Mouse (Mus musculus) CH12.LX (cell line): ENCODE results near the gene Commd4. TPM values are rescaled to one million over a fixed set of nuclear protein-coding genes. Genes with fewer than 3 reads are reported as not detected.

Source experiments
- DNase-seq: peaks from one replicate; pipeline ENCODE4 v3.0.0-alpha.2; 2013; ENCODE audit errors: extremely low read depth
- H3K27ac ChIP-seq: 2 replicates; pipeline ENCODE4 v1.5.1; 2012; ENCODE audit warnings: low read depth, mild to moderate bottlenecking, control low read depth, moderate library complexity; ENCODE audit not compliant: insufficient read depth
- H3K27me3 ChIP-seq: replicated peaks from 2 replicates; pipeline ENCODE3; 2012; ENCODE audit warnings: inconsistent platforms
- H3K36me3 ChIP-seq, 2 experiments: replicated peaks in 1 of 2; 2 replicates each; pipeline versions ENCODE3 to v1.6.1; 2012; ENCODE audit warnings: inconsistent platforms in 1 of 2, low read length in 1 of 2, mild to moderate bottlenecking in 1 of 2, mixed read lengths in 1 of 2, moderate library complexity in 1 of 2; ENCODE audit not compliant: control insufficient read depth in 1 of 2, insufficient read depth in 1 of 2
- H3K4me1 ChIP-seq, 2 experiments: 2 replicates each; pipeline ENCODE4 v1.6.1; 2012; ENCODE audit warnings: inconsistent platforms in 1 of 2, moderate library complexity in 1 of 2; ENCODE audit not compliant: insufficient read depth in 2 of 2, control insufficient read depth in 1 of 2
- H3K4me2 ChIP-seq: 2 replicates; pipeline ENCODE4 v1.6.1; 2012; ENCODE audit warnings: low read depth, mild to moderate bottlenecking, control low read depth; ENCODE audit not compliant: poor library complexity, insufficient read depth, severe bottlenecking
- H3K4me3 ChIP-seq, 3 experiments: fragments of 150-350 bp in 1 of 3; sonication (generic) in 1 of 3; replicated peaks in 1 of 3; 2 replicates each; pipeline versions ENCODE3 to v1.5.1; 2011 to 2012; ENCODE audit warnings: low read depth in 2 of 3, low read length in 2 of 3, mild to moderate bottlenecking in 2 of 3, moderate library complexity in 2 of 3, control low read depth in 1 of 3, improper control_type of control experiment in 1 of 3, inconsistent platforms in 1 of 3, mixed read lengths in 1 of 3; ENCODE audit not compliant: poor library complexity in 1 of 3
- H3K79me2 ChIP-seq: replicated peaks from 2 replicates; pipeline ENCODE4 v1.6.1; 2012; ENCODE audit warnings: mild to moderate bottlenecking, moderate library complexity; ENCODE audit not compliant: control insufficient read depth, poor library complexity, insufficient read depth, severe bottlenecking; ENCODE audit errors: extremely low read depth
- H3K9ac ChIP-seq: 2 replicates; pipeline ENCODE4 v1.6.1; 2012; ENCODE audit warnings: low read depth, mild to moderate bottlenecking, control low read depth, moderate library complexity; ENCODE audit not compliant: insufficient read depth
- H3K9me3 ChIP-seq: replicated peaks from 2 replicates; pipeline ENCODE3; 2012; ENCODE audit warnings: low read length, inconsistent platforms, mixed read lengths
- BHLHE40 ChIP-seq: IDR thresholded peaks from 2 replicates; pipeline ENCODE4 v1.6.1; 2011; ENCODE audit warnings: mild to moderate bottlenecking, low read depth, low read length, improper control_type of control experiment
- E2F4 ChIP-seq: IDR thresholded peaks from 2 replicates; pipeline ENCODE4 v1.6.1; 2011; ENCODE audit warnings: low read depth, low read length, improper control_type of control experiment; ENCODE audit not compliant: insufficient replicate concordance
- EP300 ChIP-seq: IDR thresholded peaks from 2 replicates; pipeline ENCODE4 v1.6.1; 2011; ENCODE audit warnings: low read length, improper control_type of control experiment
- JUN ChIP-seq: IDR thresholded peaks from 2 replicates; pipeline ENCODE4 v1.6.1; 2011; ENCODE audit warnings: low read depth, mild to moderate bottlenecking, low read length, improper control_type of control experiment, moderate library complexity; ENCODE audit not compliant: insufficient read depth
- KAT2A ChIP-seq: IDR thresholded peaks from 2 replicates; pipeline ENCODE4 v1.6.1; 2012; ENCODE audit warnings: low read length, improper control_type of control experiment, inconsistent platforms; ENCODE audit not compliant: insufficient replicate concordance
- MXI1 ChIP-seq: IDR thresholded peaks from 2 replicates; pipeline ENCODE4 v1.6.1; 2011; ENCODE audit warnings: mild to moderate bottlenecking, low read depth, low read length, improper control_type of control experiment
- NELFE ChIP-seq: IDR thresholded peaks from 2 replicates; pipeline ENCODE4 v1.6.1; 2011; ENCODE audit warnings: low read depth, low read length, improper control_type of control experiment
- SIN3A ChIP-seq: IDR thresholded peaks from 2 replicates; pipeline ENCODE4 v1.6.1; 2012; ENCODE audit warnings: low read length, improper control_type of control experiment, inconsistent platforms
- SMC3 ChIP-seq: IDR thresholded peaks from 2 replicates; pipeline ENCODE4 v1.6.1; 2011; ENCODE audit warnings: low read depth, low read length, improper control_type of control experiment
- TBP ChIP-seq: conservative IDR thresholded peaks from 2 replicates; pipeline ENCODE4 v1.6.1; 2011; ENCODE audit warnings: low read depth, low read length, improper control_type of control experiment
- ZC3H11A ChIP-seq: IDR thresholded peaks from 2 replicates; pipeline ENCODE4 v1.6.1; 2012; ENCODE audit warnings: low read depth, mild to moderate bottlenecking, inconsistent platforms, low read length, improper control_type of control experiment
- ZMIZ1 ChIP-seq: IDR thresholded peaks from 2 replicates; pipeline ENCODE4 v1.6.1; 2012; ENCODE audit warnings: low read depth, mild to moderate bottlenecking, inconsistent platforms, low read length, improper control_type of control experiment
- dilution Hi-C: fragments of 300-500 bp; cut with MboI; formaldehyde crosslinking; loops from 2 replicates; pipeline ENCODE4 v1.14.3; 2020; ENCODE audit warnings: low sequenced_read_pairs; ENCODE audit not compliant: extremely low pct_unique_long_range_greater_than_20kb, extremely low pct_ligation_motif_present
- in situ Hi-C: fragments of 300-500 bp; cut with MboI; formaldehyde crosslinking; loops from 3 replicates; pipeline ENCODE4 v1.14.3; 2019; ENCODE audit warnings: low sequenced_read_pairs, low pct_ligation_motif_present, low pct_unique_long_range_greater_than_20kb, mixed read lengths
- polyA plus RNA-seq: library from polyadenylated mRNA; unstranded; fragments of >175 nt; gene quantifications from 2 replicates; pipeline ENCODE4 v1.2.1, GENCODE M21; 2012; ENCODE audit warnings: low read depth; ENCODE audit not compliant: insufficient read length
- total RNA-seq, 2 experiments: library from RNA; depleted of rRNA; stranded (reverse); fragments of 300-350 nt in 1 of 2; fragments of >200 nt in 1 of 2; gene quantifications; 2 replicates each; pipeline ENCODE4 v1.2.3; 2012 to 2014

Commd4 gene
- total and polyA plus RNA-seq, 3 experiments = 41.8 to 106 (median 98.3) TPM

DNA sequence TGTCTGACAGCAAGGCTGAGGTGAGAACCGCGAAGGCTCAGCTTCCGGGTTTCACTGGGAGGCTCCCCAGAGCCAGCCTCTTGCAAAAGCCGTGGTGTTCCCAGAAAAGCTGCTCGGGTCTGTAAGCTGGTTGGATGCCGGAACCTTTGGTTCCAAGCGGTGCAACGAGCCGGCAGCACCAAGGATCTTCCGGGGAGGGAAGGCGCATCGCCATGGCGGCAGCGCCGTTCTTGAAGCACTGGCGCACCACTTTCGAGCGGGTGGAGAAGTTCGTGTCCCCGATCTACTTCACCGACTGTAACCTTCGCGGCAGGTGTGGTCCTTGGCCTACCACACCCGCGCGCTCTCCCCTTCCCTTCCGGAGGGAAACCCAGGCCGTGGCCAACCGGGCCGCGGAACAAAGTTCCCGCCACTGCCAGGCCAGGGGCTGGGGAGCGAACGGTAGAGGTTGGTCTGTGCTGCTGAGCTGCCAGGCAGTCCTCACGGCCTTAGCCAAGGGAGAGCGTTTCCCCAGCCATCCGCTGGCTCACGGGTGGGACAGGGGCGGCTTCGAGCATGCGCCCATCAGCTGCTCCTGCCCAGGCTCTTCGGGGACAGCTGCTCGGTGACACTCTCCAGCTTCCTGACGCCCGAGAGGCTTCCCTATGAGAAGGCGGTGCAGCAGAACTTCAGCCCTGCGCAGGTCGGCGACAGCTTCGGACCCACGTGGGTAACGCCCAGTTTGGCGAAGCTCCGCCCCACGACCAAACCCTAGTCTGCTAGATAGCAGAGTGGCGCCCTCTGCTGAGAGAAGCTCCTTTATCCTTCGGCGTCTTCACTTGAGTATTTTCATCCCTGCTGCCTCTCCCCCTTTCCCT is 27.3 kb downstream of the Commd4 start, which contains the start of gene Man2c1 (continued):
- peak; percentile 65; the same call in 1 of the 2 replicates for TF ChIP-seq E2F4

DNA sequence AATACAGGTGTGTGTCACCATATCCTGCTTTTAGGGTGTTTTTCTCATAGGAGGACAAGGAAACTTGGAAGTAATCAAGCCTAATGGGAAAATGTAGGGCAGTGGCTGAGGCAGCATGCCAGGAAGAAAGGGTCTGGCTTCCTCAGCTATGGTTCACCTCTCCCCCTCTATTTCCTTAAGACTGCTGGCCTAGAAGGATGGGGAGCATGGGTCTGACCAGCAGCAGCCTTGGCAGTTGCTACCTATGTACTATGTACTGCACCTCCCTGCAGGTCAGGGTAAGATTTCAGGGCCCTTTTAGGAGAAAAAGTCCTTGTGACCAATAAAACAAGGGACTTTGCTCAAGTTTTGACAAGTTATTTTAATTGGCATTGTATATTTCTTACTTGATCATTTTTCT is 28.5 kb downstream of the Commd4 start:
- Histone ChIP-seq H3K4me3 (peak overlapping the region in 2 of 3 experiments; percentile 83 to 88), H3K4me2 (peak overlapping the region; percentile 95), H3K27me3 (no peaks in the 10 kb centered on the region), H3K4me1 (peaks cover 2 to 17% of the 10 kb centered on the region in 2 experiments; a peak in 3 of 4 replicates), H3K9me3 (no peaks in the 10 kb centered on the region), H3K9ac (peak overlapping the region; percentile 92; the same call in 1 of the 2 replicates), H3K27ac (no peak overlapping the region), H3K79me2 (peaks cover 6% of the 10 kb centered on the region), H3K36me3 (peaks cover 33 to 67% of the 10 kb centered on the region in 2 experiments)
- no peak for DNase-seq
- in situ Hi-C loops = loop anchor here (5.0 kb wide), 2 partner anchors 72 to 237 kb away; no protein-coding TSS in a partner anchor
- TF ChIP-seq MXI1 = 0 out of 2 replicates have a peak, but pooled peaks have one; percentile 10
- no peak for TF ChIP-seq TBP
- no peak for TF ChIP-seq ZC3H11A
- TF ChIP-seq SIN3A = no peak
- TF ChIP-seq EP300 = no peak
- dilution Hi-C loops = no loop called here

DNA sequence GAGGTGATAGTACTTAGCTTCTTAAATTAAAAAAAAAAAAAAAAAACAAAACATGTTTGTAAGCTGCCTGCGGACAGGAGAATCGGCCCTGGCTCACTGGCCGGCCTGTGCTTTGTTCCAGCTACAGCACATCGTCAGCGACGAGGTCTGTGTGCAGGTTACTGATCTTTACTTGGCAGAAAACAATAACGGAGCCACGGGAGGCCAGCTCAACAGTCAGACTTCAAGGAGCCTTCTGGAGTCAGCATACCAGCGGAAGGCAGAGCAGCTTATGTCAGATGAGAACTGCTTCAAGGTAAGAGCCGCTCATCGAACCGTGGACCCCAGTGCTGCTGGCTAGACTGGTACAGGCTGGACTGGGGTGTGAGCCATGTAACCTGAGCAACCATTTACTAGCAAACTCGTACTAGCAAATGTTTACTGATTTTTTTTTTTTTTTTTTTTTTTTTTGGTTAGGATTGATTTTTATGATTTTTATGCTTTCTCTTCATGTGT is 40.8 kb downstream of the Commd4 start:
- Histone ChIP-seq H3K4me3 (no peak overlapping the region), H3K4me2 (no peak overlapping the region), H3K27me3 (no peaks in the 10 kb centered on the region), H3K9me3 (no peaks in the 10 kb centered on the region), H3K9ac (no peak overlapping the region), H3K27ac (no peak overlapping the region), H3K4me1 (peaks cover 0 to 19% of the 10 kb centered on the region in 2 experiments; a peak in 2 of 4 replicates), H3K79me2 (no peaks in the 10 kb centered on the region; the same call in 1 of the 2 replicates), H3K36me3 (peaks cover 48 to 90% of the 10 kb centered on the region in 2 experiments)
- in situ Hi-C loops = no loop called here
- no peak for DNase-seq
- dilution Hi-C loops = no loop called here
- no peak for TF ChIP-seq JUN
- no peak for TF ChIP-seq ZMIZ1
- no peak for TF ChIP-seq BHLHE40
- no peak for TF ChIP-seq KAT2A
- no peak for TF ChIP-seq NELFE
- no peak for TF ChIP-seq E2F4
- no peak for TF ChIP-seq SMC3

Other genes with a start within 250 kb of the Commd4 start
- 2.6 and 3.2 TPM in 2 replicates for gene Snx33, start 230.0 kb downstream of the Commd4 start, total RNA-seq (2012; rRNA removed)
- 1.4 and 1.7 TPM in 2 replicates for gene Snx33, start 230.0 kb downstream of the Commd4 start, total RNA-seq (2014; rRNA removed)
- gene Snx33, start 230.0 kb downstream of the Commd4 start, polyA plus RNA-seq = 2.2 and 2.6 TPM in 2 replicates
- gene Imp3, start 220.9 kb downstream of the Commd4 start, total RNA-seq (2012; rRNA removed) = 196 and 197 TPM in 2 replicates
- 134 and 165 TPM in 2 replicates for gene Imp3, start 220.9 kb downstream of the Commd4 start, total RNA-seq (2014; rRNA removed)
- 134 and 154 TPM in 2 replicates for gene Imp3, start 220.9 kb downstream of the Commd4 start, polyA plus RNA-seq
- gene Snupn, start 207.5 kb downstream of the Commd4 start, total RNA-seq (2012; rRNA removed) = 21.2 and 22.3 TPM in 2 replicates
- gene Snupn, start 207.5 kb downstream of the Commd4 start, total RNA-seq (2014; rRNA removed) = 25.1 and 27.3 TPM in 2 replicates
- 18.3 and 21.8 TPM in 2 replicates for gene Snupn, start 207.5 kb downstream of the Commd4 start, polyA plus RNA-seq
- 10.4 and 11.3 TPM in 2 replicates for gene Ptpn9, start 163.4 kb downstream of the Commd4 start, total RNA-seq (2012; rRNA removed)
- gene Ptpn9, start 163.4 kb downstream of the Commd4 start, total RNA-seq (2014; rRNA removed) = 10.4 and 10.9 TPM in 2 replicates
- gene Ptpn9, start 163.4 kb downstream of the Commd4 start, polyA plus RNA-seq = 17.7 and 21.3 TPM in 2 replicates
- 26.4 and 28.7 TPM in 2 replicates for gene Sin3a, start 86.3 kb downstream of the Commd4 start, total RNA-seq (2012; rRNA removed)
- gene Sin3a, start 86.3 kb downstream of the Commd4 start, total RNA-seq (2014; rRNA removed) = 17.7 and 23.0 TPM in 2 replicates
- 32.1 and 32.4 TPM in 2 replicates for gene Sin3a, start 86.3 kb downstream of the Commd4 start, polyA plus RNA-seq
- gene Man2c1, start 27.6 kb downstream of the Commd4 start, total RNA-seq (2012; rRNA removed) = 57.8 and 59.2 TPM in 2 replicates
- 50.4 and 58.9 TPM in 2 replicates for gene Man2c1, start 27.6 kb downstream of the Commd4 start, total RNA-seq (2014; rRNA removed)
- 60.3 and 74.7 TPM in 2 replicates for gene Man2c1, start 27.6 kb downstream of the Commd4 start, polyA plus RNA-seq
- 0.08 TPM in 1 of 2 replicates, not detected in the other for gene Neil1, start 10.0 kb downstream of the Commd4 start, total RNA-seq (2012; rRNA removed)
- gene Neil1, start 10.0 kb downstream of the Commd4 start, total RNA-seq (2014; rRNA removed) = 0.21 TPM in 1 of 2 replicates, not detected in the other
- 0.13 and 0.15 TPM in 2 replicates for gene Neil1, start 10.0 kb downstream of the Commd4 start, polyA plus RNA-seq
- gene Trcg1, start 78.2 kb upstream of the Commd4 start, total RNA-seq (2012; rRNA removed) = not detected in 2 replicates
- gene Trcg1, start 78.2 kb upstream of the Commd4 start, total RNA-seq (2014; rRNA removed) = not detected in 2 replicates
- not detected in 2 replicates for gene Trcg1, start 78.2 kb upstream of the Commd4 start, polyA plus RNA-seq
- gene 1700017B05Rik, start 104.3 kb upstream of the Commd4 start, total RNA-seq (2012; rRNA removed) = 38.6 and 49.4 TPM in 2 replicates
- 23.4 and 26.4 TPM in 2 replicates for gene 1700017B05Rik, start 104.3 kb upstream of the Commd4 start, total RNA-seq (2014; rRNA removed)
- gene 1700017B05Rik, start 104.3 kb upstream of the Commd4 start, polyA plus RNA-seq = 51.2 and 56.0 TPM in 2 replicates